ENCODE assay signal across 25 mouse cellular contexts in genomic region chr7:142669751-142670625, GRCm38 (mm10). TPM values are rescaled to one million over a fixed set of nuclear protein-coding genes. Genes with fewer than 3 reads are reported as not detected.
DNase-seq lines count a peak whose midpoint lies in the region; ATAC-seq lines count a peak whose summit lies in the region.
"Had no signal": no experiment of that assay in that cellular context is flagged by ENCODE, and none has a peak within 500 bp of the region (broad histone marks: within the 10 kb centered on the region; RNA-seq: fewer than 3 reads in every experiment).

Gm49394 (minus strand) TSS chr7:142669942.

- peaks cover 28% of the 10 kb centered on the region for H3K27me3 ChIP-seq in forebrain, embryonic 10.5 days (ENCODE audit: poor library complexity, severe bottlenecking)
- H3K27me3 ChIP-seq in forebrain, embryonic 16.5 days (replicated peaks; ENCODE audit: control insufficient read depth, insufficient read depth, low read length) = peaks cover 14% of the 10 kb centered on the region
- peaks cover 18% of the 10 kb centered on the region for H3K27me3 ChIP-seq in intestine, embryonic 14.5 days (replicated peaks; ENCODE audit: control insufficient read depth, insufficient read depth, low read length)
- peaks cover 10% of the 10 kb centered on the region for H3K27me3 ChIP-seq in limb, embryonic 11.5 days (ENCODE audit: control insufficient read depth, insufficient read depth, low read length)
- H3K27me3 ChIP-seq in hindbrain, embryonic 11.5 days (ENCODE audit: control insufficient read depth, insufficient read depth, low read length) = peaks cover 23% of the 10 kb centered on the region
- H3K27me3 ChIP-seq: Patski had no signal

- ATAC-seq in forebrain, embryonic 16.5 days = no peak
- no peak for ATAC-seq in intestine, embryonic 14.5 days (replicated peaks; ENCODE audit: low FRiP score, low TSS enrichment, low read depth)
- ATAC-seq in limb, embryonic 11.5 days (ENCODE audit: insufficient number of reproducible peaks, low FRiP score, low TSS enrichment, low read depth) = no peak
- no peak for ATAC-seq in hindbrain, embryonic 11.5 days (ENCODE audit: low FRiP score)
- ATAC-seq: midbrain, embryonic 16.5 days; Patski had no signal

- H3K9ac ChIP-seq in forebrain, embryonic 16.5 days (replicated peaks; ENCODE audit: low read depth, low read length) = no peak within 1 kb of the TSS
- no peak within 1 kb of the TSS for H3K9ac ChIP-seq in intestine, embryonic 14.5 days (ENCODE audit: low read length)
- H3K9ac ChIP-seq in limb, embryonic 11.5 days (ENCODE audit: low read length) = no peak within 1 kb of the TSS
- no peak within 1 kb of the TSS for H3K9ac ChIP-seq in hindbrain, embryonic 11.5 days (ENCODE audit: low read depth, low read length)
- H3K9ac ChIP-seq: embryonic facial prominence, embryonic 15.5 days; limb, embryonic 13.5 days; liver, embryonic 15.5 days; neural tube, embryonic 15.5 days had no signal

- H3K4me3 ChIP-seq in forebrain, embryonic 10.5 days = no peak within 1 kb of the TSS
- H3K4me3 ChIP-seq in forebrain, embryonic 16.5 days (replicated peaks; ENCODE audit: low read length) = no peak within 1 kb of the TSS
- H3K4me3 ChIP-seq in intestine, embryonic 14.5 days (ENCODE audit: low read depth, low read length) = no peak within 1 kb of the TSS
- H3K4me3 ChIP-seq in limb, embryonic 11.5 days (ENCODE audit: low read depth, low read length) = no peak within 1 kb of the TSS
- no peak within 1 kb of the TSS for H3K4me3 ChIP-seq in hindbrain, embryonic 11.5 days (ENCODE audit: low read depth, low read length)
- H3K4me3 ChIP-seq: embryonic facial prominence, embryonic 15.5 days; hindbrain, embryonic 10.5 days; limb, embryonic 13.5 days; liver, embryonic 15.5 days; neural tube, embryonic 15.5 days had no signal

- DNase-seq in forebrain, embryonic 10.5 days (ENCODE audit: extremely low spot score, low spot score) = peak; percentile 12
- DNase-seq in heart, postnatal 4 days = peak; percentile 20
- no peak for DNase-seq in heart, adult 9 months (ENCODE audit: low spot score in 2 of 2)
- DNase-seq in intestine, embryonic 14.5 days (ENCODE audit: low spot score) = peak; percentile 64
- DNase-seq in limb, embryonic 11.5 days (ENCODE audit: low spot score) = peak; percentile 51
- DNase-seq in hindbrain, embryonic 11.5 days (ENCODE audit: low spot score) = no peak
- DNase-seq: adrenal gland, adult 8-10 months; B cell, adult 2 months; cerebellum, adult 9-10 months; kidney, postnatal 36 days; thymus, adult 18-20 months; thymus, postnatal 4 days had no signal

- H3K4me1 ChIP-seq in forebrain, embryonic 10.5 days = no peaks in the 10 kb centered on the region
- H3K4me1 ChIP-seq in forebrain, embryonic 16.5 days (replicated peaks; ENCODE audit: control insufficient read depth, insufficient read depth, low read length) = peaks cover 7% of the 10 kb centered on the region
- H3K4me1 ChIP-seq in intestine, embryonic 14.5 days (replicated peaks; ENCODE audit: control insufficient read depth, insufficient read depth, low read length) = no peaks in the 10 kb centered on the region
- H3K4me1 ChIP-seq in limb, embryonic 11.5 days (ENCODE audit: control insufficient read depth, insufficient read depth, low read length) = no peaks in the 10 kb centered on the region
- no peaks in the 10 kb centered on the region for H3K4me1 ChIP-seq in hindbrain, embryonic 11.5 days (replicated peaks; ENCODE audit: control insufficient read depth, insufficient read depth, low read length)
- H3K4me1 ChIP-seq: embryonic facial prominence, embryonic 15.5 days; liver, embryonic 15.5 days; neural tube, embryonic 15.5 days had no signal

- no peak within 1 kb of the TSS for H3K27ac ChIP-seq in forebrain, embryonic 10.5 days
- no peak within 1 kb of the TSS; the same call in 1 of the 2 replicates for H3K27ac ChIP-seq in forebrain, embryonic 16.5 days (ENCODE audit: low read length)
- H3K27ac ChIP-seq in intestine, embryonic 14.5 days (ENCODE audit: low read depth) = no peak within 1 kb of the TSS
- no peak within 1 kb of the TSS for H3K27ac ChIP-seq in limb, embryonic 11.5 days (replicated peaks; ENCODE audit: low read depth, low read length)
- no peak within 1 kb of the TSS for H3K27ac ChIP-seq in hindbrain, embryonic 11.5 days (ENCODE audit: low read depth, low read length)
- H3K27ac ChIP-seq: embryonic facial prominence, embryonic 15.5 days; hindbrain, embryonic 10.5 days; limb, embryonic 13.5 days; liver, embryonic 15.5 days; neural tube, embryonic 15.5 days had no signal

- H3K4me2 ChIP-seq in forebrain, embryonic 16.5 days (ENCODE audit: low read length) = no peak within 1 kb of the TSS
- no peak within 1 kb of the TSS for H3K4me2 ChIP-seq in intestine, embryonic 14.5 days (ENCODE audit: low read length)
- no peak within 1 kb of the TSS for H3K4me2 ChIP-seq in limb, embryonic 11.5 days (ENCODE audit: low read depth, severe bottlenecking)
- no peak within 1 kb of the TSS for H3K4me2 ChIP-seq in hindbrain, embryonic 11.5 days (replicated peaks; ENCODE audit: low read depth, low read length)
- H3K4me2 ChIP-seq: embryonic facial prominence, embryonic 15.5 days; limb, embryonic 13.5 days; liver, embryonic 15.5 days; neural tube, embryonic 15.5 days had no signal

- peaks cover 47% of the 10 kb centered on the region for H3K9me3 ChIP-seq in forebrain, embryonic 10.5 days
- H3K9me3 ChIP-seq in forebrain, embryonic 16.5 days (ENCODE audit: control insufficient read depth, low read length) = no peaks in the 10 kb centered on the region
- peaks cover 27% of the 10 kb centered on the region for H3K9me3 ChIP-seq in intestine, embryonic 14.5 days (ENCODE audit: control insufficient read depth, low read length)
- H3K9me3 ChIP-seq in limb, embryonic 11.5 days (ENCODE audit: control insufficient read depth, low read length) = peaks cover 17% of the 10 kb centered on the region
- H3K9me3 ChIP-seq in hindbrain, embryonic 11.5 days (ENCODE audit: control insufficient read depth, low read length) = peaks cover 14% of the 10 kb centered on the region
- H3K9me3 ChIP-seq: neural tube, embryonic 15.5 days had no signal

- peaks cover 14% of the 10 kb centered on the region for H3K36me3 ChIP-seq in forebrain, embryonic 10.5 days (replicated peaks)
- H3K36me3 ChIP-seq in forebrain, embryonic 16.5 days (ENCODE audit: control insufficient read depth, insufficient read depth) = no peaks in the 10 kb centered on the region
- H3K36me3 ChIP-seq in intestine, embryonic 14.5 days (ENCODE audit: control insufficient read depth, insufficient read depth, low read length) = peaks cover 12% of the 10 kb centered on the region; the same call in 1 of the 2 replicates
- H3K36me3 ChIP-seq in limb, embryonic 11.5 days (ENCODE audit: control insufficient read depth, insufficient read depth, low read length) = peaks cover 8% of the 10 kb centered on the region; the same call in 1 of the 2 replicates
- H3K36me3 ChIP-seq in hindbrain, embryonic 11.5 days (ENCODE audit: control insufficient read depth, insufficient read depth, low read length) = no peaks in the 10 kb centered on the region
- H3K36me3 ChIP-seq: liver, embryonic 15.5 days; neural tube, embryonic 15.5 days had no signal

- 84% methylated on average over 23 of the region's 23 CpGs for WGBS in forebrain, embryonic 10.5 days
- 85% methylated on average over 23 of the region's 23 CpGs for WGBS in forebrain, embryonic 16.5 days
- 84% methylated on average over 23 of the region's 23 CpGs for WGBS in intestine, embryonic 14.5 days
- WGBS in limb, embryonic 11.5 days = 84% methylated on average over 23 of the region's 23 CpGs
- WGBS in hindbrain, embryonic 11.5 days = 84% methylated on average over 23 of the region's 23 CpGs

RNA-seq across cellular contexts. Expression of gene Gm49394, which starts in this region (rescaled TPM):
- not detected in 2 replicates for polyA plus RNA-seq in forebrain, embryonic 10.5 days (2016; fragmentation: Nextera tagmentation; extraction: Ambion mirVana)
- not detected in 2 replicates for polyA plus RNA-seq in forebrain, embryonic 16.5 days (2015; fragmentation: Nextera tagmentation; extraction: Ambion mirVana)
- under 1 TPM in 1 of 2 experiments, not detected in 1; 0.16 TPM for total RNA-seq in heart, postnatal 4 days (2021)
- 0.13 and 0.24 TPM in 2 replicates for polyA plus RNA-seq in intestine, embryonic 14.5 days (2014; fragmentation: Nextera tagmentation; extraction: Ambion mirVana)
- 0.10 TPM in 1 of 2 replicates, not detected in the other for polyA plus RNA-seq in limb, embryonic 11.5 days (2014; fragmentation: Nextera tagmentation; extraction: Ambion mirVana)
- not detected in 2 replicates for polyA plus RNA-seq in hindbrain, embryonic 11.5 days (2014; fragmentation: Nextera tagmentation; extraction: Ambion mirVana)
- total RNA-seq: adrenal gland, adult 8-10 months; megakaryocyte progenitor cell, adult 5-6 weeks had no signal
- polyA plus RNA-seq: cortical plate, adult 2 months; heart, embryonic 14.5 days; hindbrain, embryonic 10.5 days; kidney, embryonic 14.5 days; liver, embryonic 15.5 days; lung, embryonic 16.5 days; midbrain, embryonic 16.5 days; neural tube, embryonic 15.5 days; Patski had no signal

Comparison
In these comparisons a context has a peak if more than half of its experiments do, and no peak if none do; other contexts are left out.
1. Peak in DNase-seq in forebrain, embryonic 10.5 days; RNA of the gene not detected or under 1 TPM.
2. Peak in DNase-seq in heart, postnatal 4 days; RNA of the gene not detected or under 1 TPM.
3. Peak in DNase-seq in intestine, embryonic 14.5 days; RNA of the gene not detected or under 1 TPM.
4. Peak in DNase-seq in limb, embryonic 11.5 days; RNA of the gene not detected or under 1 TPM.